Mouse (Mus musculus): ENCODE measurements around the gene Ranbp1.

DNA sequence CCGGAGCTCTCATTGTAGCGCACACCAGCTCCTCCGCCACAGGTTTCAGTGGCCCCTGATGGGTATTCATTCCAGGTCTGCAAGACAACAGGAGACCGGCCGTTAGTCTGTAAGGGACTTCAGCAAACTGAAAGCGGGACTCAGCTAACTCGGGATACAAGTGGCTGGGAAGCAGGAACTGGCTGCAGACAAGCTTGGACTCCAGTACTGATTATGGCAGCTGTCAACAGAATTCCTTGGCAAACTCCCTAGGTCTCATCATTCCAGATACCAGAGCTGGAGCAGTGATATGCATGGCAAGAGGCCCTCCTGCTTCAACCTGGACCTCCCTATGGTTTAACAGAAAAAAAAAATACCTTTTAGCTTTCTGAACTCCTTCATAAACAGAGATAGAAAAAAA lies 33.7 kb downstream of the Ranbp1 start:
- TF ChIP-seq CTCF (IDR thresholded peaks at IDR 0.05; ENCODE audit: low read depth, low read length) (no peak), POLR2AphosphoS5 (IDR thresholded peaks at IDR 0.05; ENCODE audit: insufficient replicate concordance, low read depth, low read length) (no peak), GATA2 (IDR thresholded peaks at IDR 0.05; ENCODE audit: borderline replicate concordance, low read depth, low read length) (no peak)

Measured in G1E (cell line).